Mouse (Mus musculus): ENCODE measurements at regions not wholly inside any gene's neighbourhood (a gene's known extent, or its start where the extent isn't known, plus 50 kb on each side); places are given as distances from the start of the nearest gene placed in this dataset.

DNA sequence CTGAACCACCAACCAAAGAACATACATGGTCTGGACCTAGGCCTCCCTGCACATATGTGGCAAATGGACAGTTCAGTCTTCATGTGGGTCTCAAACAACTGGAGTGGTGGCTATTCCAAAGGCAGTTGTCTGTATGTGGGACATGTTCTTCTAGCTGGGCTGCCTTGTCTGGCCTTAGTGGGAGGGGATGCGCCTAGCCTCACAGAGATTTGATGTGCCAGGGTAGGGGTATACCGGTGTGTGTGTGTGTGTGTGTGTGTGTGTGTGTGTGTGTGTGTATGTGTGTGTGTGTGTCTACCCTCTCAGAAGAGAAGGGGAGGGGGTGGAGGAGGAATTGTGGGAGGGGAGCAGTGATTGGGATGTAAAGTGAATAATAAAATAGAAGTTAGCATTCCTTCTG, 344.0 kb downstream of the Dhx35 start:
- TF ChIP-seq MEF2A (IDR thresholded peaks at IDR 0.05; ENCODE audit: extremely low read depth, insufficient replicate concordance, low read depth, low read length, poor library complexity, severe bottlenecking) (no peak), CTCF (IDR thresholded peaks at IDR 0.05 in 2 of 3, conservative IDR thresholded peaks at IDR 0.05 in 1 of 3; ENCODE audit: control insufficient read depth in 1 of 3, insufficient read depth in 1 of 3, low read depth in 2 of 3, low read length in 3 of 3, poor library complexity in 1 of 3, severe bottlenecking in 1 of 3) (no peak), EP300 (IDR thresholded peaks at IDR 0.05; ENCODE audit: low read depth in 1 of 2, low read length in 2 of 2) (no peak), POLR2A (IDR thresholded peaks at IDR 0.05; ENCODE audit: control insufficient read depth in 1 of 2, insufficient read depth in 1 of 2, low read depth in 1 of 2, low read length in 2 of 2, poor library complexity in 1 of 2) (no peak), ZKSCAN1 (IDR thresholded peaks at IDR 0.05; ENCODE audit: low read depth, low read length) (no peak), ZNF384 (IDR thresholded peaks at IDR 0.05; ENCODE audit: low read depth, low read length) (no peak)
